Mouse (Mus musculus) right cerebral cortex, postnatal 14 days (tissue): Measurements from ENCODE around the gene Impdh2.
A peak's percentile ranks its signal among the peaks of the same experiment; 100 is the strongest.

ENCODE experiments used
- DNase-seq: peaks from one replicate; pipeline ENCODE4 v3.0.0; 2022

Gene Impdh2

GRCm38 (mm10) chr9:108560227-108560841 is at the start of gene Impdh2:
Gene Impdh2 (plus strand): TSS chr9:108560286.
- peak; percentile 90 for DNase-seq

GRCm38 (mm10) chr9:108516380-108517251 is 43.5 kb upstream of the Impdh2 start, which contains the start of gene Qrich1:
Gene Qrich1 (plus strand): TSS chr9:108516806.
- peak; percentile 93 for DNase-seq

- peak; percentile 89 for DNase-seq
Observed at GRCm38 (mm10) chr9:108517253-108517930, 42.7 kb upstream of the Impdh2 start.

GRCm38 (mm10) chr9:108517931-108518332 is 42.2 kb upstream of the Impdh2 start:
- peak; percentile 41 for DNase-seq

- DNase-seq = no peak
Observed at GRCm38 (mm10) chr9:108521604-108522003, 38.5 kb upstream of the Impdh2 start.

- DNase-seq = no peak
Observed at GRCm38 (mm10) chr9:108523341-108523740, 36.7 kb upstream of the Impdh2 start.

GRCm38 (mm10) chr9:108525400-108525799 is 34.7 kb upstream of the Impdh2 start:
- DNase-seq = no peak

GRCm38 (mm10) chr9:108530954-108531353 is 29.1 kb upstream of the Impdh2 start:
- no peak for DNase-seq

- no peak for DNase-seq
Observed at GRCm38 (mm10) chr9:108531496-108531895, 28.6 kb upstream of the Impdh2 start.

- DNase-seq = no peak
Observed at GRCm38 (mm10) chr9:108540846-108541245, 19.2 kb upstream of the Impdh2 start.

GRCm38 (mm10) chr9:108545986-108546385 is 14.1 kb upstream of the Impdh2 start:
- no peak for DNase-seq

GRCm38 (mm10) chr9:108546875-108547274 is 13.2 kb upstream of the Impdh2 start:
- no peak for DNase-seq

GRCm38 (mm10) chr9:108559169-108559568 is 917 bp upstream of the Impdh2 start:
- DNase-seq = no peak

- DNase-seq = no peak
Observed at GRCm38 (mm10) chr9:108563671-108564070, 3.6 kb downstream of the Impdh2 start.

GRCm38 (mm10) chr9:108564131-108564530 is 4.0 kb downstream of the Impdh2 start:
- no peak for DNase-seq

GRCm38 (mm10) chr9:108565881-108566814 is 6.1 kb downstream of the Impdh2 start:
- no peak for DNase-seq

GRCm38 (mm10) chr9:108566815-108567776 is 7.0 kb downstream of the Impdh2 start, which contains the start of gene Ndufaf3:
Gene Ndufaf3 (minus strand): TSS chr9:108567434.
- DNase-seq = peak; percentile 96

GRCm38 (mm10) chr9:108567931-108568419 is 7.9 kb downstream of the Impdh2 start:
- DNase-seq = no peak

GRCm38 (mm10) chr9:108568511-108568921 is 8.4 kb downstream of the Impdh2 start:
- no peak for DNase-seq

GRCm38 (mm10) chr9:108569381-108570206 is 9.5 kb downstream of the Impdh2 start, which contains the start of gene Dalrd3:
Gene Dalrd3 (plus strand): TSS chr9:108569886.
- DNase-seq = peak; percentile 86
